Mouse (Mus musculus) ES-E14 (cell line): ENCODE results near the gene Ccdc13.

ENCODE experiments used
- CHD2 ChIP-seq: IDR thresholded peaks from 2 replicates; pipeline ENCODE4 v1.6.1; 2014; ENCODE audit warnings: mild to moderate bottlenecking, low read depth, low read length, inconsistent platforms
- HCFC1 ChIP-seq: IDR thresholded peaks from 2 replicates; pipeline ENCODE4 v1.6.1; 2012; ENCODE audit warnings: low read length, inconsistent platforms, borderline replicate concordance; ENCODE audit not compliant: insufficient read depth
- MAFK ChIP-seq: IDR thresholded peaks from 2 replicates; pipeline ENCODE4 v1.6.1; 2014; ENCODE audit warnings: mild to moderate bottlenecking, low read depth, low read length, inconsistent platforms; ENCODE audit not compliant: insufficient read depth
- ZC3H11A ChIP-seq: IDR thresholded peaks from 2 replicates; pipeline ENCODE4 v1.6.1; 2012; ENCODE audit warnings: low read depth, mild to moderate bottlenecking, inconsistent platforms, low read length, borderline replicate concordance
- ZNF384 ChIP-seq: IDR thresholded peaks from 2 replicates; pipeline ENCODE4 v1.6.1; 2012; ENCODE audit warnings: low read depth, low read length, inconsistent platforms

DNA sequence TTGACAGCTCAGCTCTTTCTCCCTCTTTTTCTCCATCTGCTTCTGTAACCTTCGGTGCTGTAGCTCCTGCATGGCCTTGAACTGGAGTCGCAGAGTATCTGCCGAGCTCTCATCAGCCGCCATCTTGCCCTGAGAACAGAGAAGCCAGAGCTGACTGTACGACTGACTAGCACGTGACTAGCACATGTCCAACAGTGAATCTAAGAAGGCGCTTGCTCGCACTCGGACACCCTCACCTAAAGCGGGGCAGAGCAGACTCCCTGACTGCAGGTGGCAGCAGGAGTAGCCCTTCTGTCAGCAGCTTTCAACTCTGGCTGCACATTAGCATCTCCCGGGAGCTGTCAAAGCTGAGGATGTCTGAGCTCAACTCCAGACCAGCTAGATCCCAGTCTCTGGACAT, 5.4 kb downstream of the Ccdc13 start:
- TF ChIP-seq HCFC1 (no peak), ZC3H11A (no peak), CHD2 (no peak), MAFK (no peak), ZNF384 (no peak)
